Mouse (Mus musculus): Measurements from ENCODE around the gene Zzef1.

The Zzef1 gene

DNA sequence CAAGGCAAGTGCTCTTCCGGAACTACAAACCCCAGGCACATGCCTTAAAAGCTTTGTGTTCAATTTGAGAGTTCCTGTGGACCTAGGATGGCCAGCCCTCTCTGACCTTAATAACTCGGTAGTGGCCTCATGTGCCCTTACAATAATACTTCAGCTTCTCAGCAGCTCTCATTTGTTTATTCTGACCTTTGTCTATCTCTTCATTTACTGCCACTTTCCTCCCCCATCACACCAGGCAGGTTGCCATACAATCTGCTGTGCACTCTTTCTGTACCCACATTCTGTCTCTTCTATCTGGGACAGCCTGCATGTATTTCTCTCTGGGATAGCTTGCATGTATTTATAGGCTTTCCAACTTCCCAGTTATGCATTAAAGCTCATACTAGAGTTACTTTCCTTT lies 10.5 kb downstream of the Zzef1 start:
- no peak for DNase-seq (ENCODE audit: low spot score in 2 of 2)

DNA sequence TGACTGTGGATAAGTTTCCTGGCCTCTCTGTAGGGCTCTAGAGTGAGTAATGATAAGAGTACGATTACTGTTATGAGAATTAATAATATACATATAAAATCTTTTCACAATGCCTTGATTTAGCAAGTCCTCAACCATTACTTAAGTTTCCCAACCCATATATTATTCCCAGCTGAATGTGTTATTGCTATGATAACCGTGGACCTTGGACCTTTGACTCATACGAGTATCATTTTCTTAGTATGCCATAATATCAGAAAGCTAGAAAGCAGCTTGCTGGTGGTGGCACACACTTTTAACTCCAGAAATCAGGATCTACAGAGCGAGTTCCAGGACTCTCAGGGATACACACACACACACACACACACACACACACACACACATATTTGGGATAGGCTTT lies 12.0 kb downstream of the Zzef1 start:
- no peak for DNase-seq (ENCODE audit: low spot score in 2 of 2)

DNA sequence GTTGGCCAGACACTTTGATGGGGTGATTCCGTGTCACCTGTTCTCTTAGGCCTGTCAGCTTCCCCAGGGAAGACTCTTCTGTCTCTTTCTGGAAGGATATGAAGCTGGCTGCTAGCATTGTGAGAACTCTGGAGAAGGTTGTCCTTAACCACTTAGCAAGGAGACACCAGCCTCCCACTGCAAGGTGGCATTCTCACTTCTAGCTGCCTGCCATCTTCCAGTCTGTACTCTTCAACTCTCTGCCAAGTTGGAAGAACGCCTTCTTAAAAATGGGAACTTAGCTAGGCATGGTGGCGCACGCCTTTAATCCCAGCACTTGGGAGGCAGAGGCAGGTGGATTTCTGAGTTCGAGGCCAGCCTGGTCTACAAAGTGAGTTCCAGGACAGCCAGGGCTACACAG lies 17.7 kb downstream of the Zzef1 start:
- no peak for DNase-seq (ENCODE audit: low spot score in 2 of 2)

DNA sequence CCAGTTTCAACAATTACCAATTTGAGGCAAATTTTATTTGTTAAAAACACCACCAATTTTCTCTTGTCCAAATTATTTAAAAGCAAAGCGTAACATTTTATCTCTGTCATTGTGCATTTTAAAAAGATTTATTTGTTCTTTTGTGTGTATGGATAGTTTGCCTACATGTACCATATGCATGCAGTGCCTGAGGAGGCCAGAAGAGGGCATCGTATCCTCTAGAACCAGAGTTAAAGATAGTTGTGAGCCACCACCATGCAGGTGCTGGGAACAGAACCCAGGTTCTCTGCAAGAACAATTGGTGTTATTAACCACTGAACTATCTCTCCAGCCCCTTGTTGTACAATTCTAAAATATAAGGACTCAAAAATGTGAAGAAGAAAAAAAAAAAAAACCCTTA lies 18.2 kb downstream of the Zzef1 start:
- no peak for DNase-seq (ENCODE audit: low spot score in 2 of 2)

DNA sequence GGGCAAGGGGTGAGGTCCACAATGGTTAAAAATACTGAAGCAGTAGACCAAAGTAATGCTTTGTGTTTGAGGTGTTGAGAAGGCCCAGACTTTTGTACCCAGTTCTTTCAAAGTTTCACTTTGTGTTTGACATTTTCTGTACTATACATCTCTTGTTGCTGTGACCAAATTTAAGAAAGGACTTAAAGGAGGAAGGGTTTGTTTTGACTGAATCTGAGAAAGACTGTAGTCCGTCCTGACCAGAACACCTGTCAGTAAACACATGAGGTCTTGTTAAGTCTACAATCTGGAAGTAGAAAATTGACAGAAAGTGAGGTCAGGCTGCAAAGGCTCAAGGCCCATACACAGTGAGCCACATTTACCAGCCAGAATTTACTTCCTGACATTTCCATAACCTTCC lies 20.8 kb downstream of the Zzef1 start:
- no peak for DNase-seq (ENCODE audit: low spot score in 2 of 2)

DNA sequence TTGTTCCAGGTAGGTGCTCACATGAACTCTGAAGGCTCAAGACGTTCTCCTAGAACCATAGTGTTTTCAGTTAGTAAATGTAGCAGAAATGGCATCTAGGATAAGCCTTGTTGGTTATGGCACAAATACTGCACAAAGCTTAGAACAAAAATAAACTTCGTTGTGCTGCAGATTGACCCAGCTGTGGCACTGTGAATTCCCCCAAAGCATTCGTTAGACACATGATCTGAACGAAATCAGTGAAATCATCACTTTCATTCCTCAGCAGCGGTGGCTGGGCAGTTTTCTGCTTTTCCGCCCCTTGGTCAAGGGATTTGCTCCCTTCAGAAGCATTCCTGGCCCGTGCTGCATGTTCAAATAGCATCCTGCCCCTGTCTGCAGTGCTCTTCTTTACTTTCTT lies 22.0 kb downstream of the Zzef1 start:
- no peak for DNase-seq (ENCODE audit: low spot score in 2 of 2)

DNA sequence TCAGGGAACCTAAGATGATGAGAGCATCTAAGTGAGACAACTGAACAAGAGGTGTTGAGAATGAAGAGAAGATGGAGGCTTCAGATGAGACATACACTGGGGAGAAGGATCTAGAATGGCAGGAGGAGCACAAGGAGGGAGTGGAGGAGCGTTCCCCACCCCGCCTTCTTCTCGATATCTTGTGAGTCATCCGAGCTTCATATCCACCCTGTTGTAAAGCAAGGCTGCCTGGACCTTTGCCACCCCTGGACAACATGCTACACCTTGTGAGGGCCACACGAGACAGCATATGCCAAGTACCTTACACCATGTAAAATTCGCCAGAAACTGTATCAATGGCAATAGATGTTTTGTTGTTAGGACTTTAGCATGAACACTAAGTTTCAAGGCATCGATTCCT lies 25.0 kb downstream of the Zzef1 start:
- no peak for DNase-seq (ENCODE audit: low spot score in 2 of 2)

DNA sequence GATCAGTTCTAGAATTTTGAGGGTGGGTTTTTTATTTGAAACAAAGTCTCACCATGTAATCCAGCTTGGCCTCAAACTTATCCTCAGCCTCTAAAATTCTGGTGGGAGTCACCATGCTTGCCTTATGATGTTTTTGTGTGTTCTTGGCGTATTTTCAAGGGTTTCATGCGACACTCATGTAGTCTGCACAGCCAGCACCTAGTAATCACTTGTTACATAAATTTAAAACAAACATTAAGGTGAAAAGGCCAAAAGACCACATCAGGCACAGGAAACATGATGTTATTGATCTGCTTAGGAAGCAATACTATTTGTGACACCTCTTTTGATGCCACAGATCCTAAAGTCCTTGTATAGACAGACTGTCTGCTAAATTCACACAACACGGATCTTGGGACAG lies 33.8 kb downstream of the Zzef1 start:
- no peak for DNase-seq (ENCODE audit: low spot score in 2 of 2)

DNA sequence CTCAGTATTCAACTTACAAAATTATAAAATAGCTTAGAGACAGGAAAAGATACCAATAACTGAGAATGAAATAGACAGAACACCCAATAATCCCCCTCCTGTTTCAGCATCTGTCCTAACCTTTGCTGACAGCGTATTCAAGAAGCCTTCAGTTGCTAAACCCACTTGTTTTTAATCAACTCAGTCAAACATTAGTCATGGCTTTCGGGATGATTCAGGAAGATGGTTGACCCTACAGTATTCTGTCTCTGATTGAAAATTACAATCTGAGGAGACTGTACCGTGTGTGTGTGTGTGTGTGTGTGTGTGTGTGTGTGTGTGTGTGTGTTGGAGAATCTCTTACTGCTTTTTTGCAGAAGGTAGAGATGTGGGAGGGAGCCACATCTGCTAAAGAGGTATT lies 46.7 kb downstream of the Zzef1 start:
- no peak for DNase-seq (ENCODE audit: low spot score in 2 of 2)

DNA sequence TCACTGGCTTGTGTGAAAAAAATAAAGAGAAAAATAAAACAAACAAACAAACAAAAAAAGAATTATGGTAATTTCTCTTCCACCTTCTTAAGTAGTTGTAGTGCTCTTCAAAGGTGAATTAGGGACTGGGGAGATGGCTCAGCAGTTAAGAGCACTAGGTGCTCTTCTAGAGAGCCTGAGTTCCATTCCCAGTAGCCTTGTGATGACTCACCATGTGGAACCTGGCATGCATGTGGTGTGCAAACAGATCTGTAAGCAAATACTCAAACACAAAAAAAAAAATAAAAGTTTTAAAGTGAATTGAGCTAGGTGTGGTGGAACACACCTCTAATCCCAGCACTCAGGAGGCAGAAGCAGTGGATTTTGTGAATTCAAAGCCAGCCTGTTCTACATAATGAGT lies 47.5 kb downstream of the Zzef1 start:
- DNase-seq (ENCODE audit: low spot score in 2 of 2): no peak

DNA sequence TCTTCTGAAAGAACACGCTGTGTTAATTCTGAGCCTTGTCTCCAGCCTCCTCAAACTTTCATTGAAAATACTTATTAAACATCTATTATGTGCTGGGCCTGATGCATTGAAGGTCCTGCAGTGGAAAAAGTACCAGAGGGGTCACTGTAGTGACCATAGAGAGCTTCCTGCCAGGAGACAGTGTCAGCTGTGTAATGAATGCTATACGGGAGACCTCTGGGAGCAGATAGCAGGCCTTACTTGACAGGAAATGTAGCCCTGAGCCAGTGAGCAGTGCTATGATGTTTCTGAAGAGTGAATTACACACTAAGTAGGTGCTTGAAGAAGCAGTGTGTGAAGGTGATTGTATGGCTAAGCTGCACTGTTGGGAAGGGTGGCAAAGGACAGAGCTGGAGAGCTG lies 49.5 kb downstream of the Zzef1 start:
- no peak for DNase-seq (ENCODE audit: low spot score in 2 of 2)

DNA sequence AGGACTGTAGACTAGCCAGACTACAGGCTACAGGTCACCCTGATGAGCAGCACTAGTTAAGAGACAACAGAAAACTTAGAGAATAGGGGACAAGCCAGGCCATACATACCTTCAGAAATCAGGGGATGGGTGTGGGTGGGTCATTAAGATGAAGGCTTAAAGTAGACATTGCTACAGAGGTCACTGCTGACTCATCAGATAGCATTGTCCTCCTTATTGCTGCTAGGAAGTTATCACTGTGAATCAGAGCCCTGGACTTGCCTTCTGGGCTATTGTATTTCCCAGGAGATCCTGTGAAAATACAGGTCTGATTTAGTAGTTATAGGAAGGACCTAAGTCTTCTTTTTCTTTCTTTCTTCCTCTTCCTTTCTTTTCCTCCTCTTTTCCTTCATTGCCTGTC lies 50.7 kb downstream of the Zzef1 start:
- no peak for DNase-seq (ENCODE audit: low spot score in 2 of 2)

DNA sequence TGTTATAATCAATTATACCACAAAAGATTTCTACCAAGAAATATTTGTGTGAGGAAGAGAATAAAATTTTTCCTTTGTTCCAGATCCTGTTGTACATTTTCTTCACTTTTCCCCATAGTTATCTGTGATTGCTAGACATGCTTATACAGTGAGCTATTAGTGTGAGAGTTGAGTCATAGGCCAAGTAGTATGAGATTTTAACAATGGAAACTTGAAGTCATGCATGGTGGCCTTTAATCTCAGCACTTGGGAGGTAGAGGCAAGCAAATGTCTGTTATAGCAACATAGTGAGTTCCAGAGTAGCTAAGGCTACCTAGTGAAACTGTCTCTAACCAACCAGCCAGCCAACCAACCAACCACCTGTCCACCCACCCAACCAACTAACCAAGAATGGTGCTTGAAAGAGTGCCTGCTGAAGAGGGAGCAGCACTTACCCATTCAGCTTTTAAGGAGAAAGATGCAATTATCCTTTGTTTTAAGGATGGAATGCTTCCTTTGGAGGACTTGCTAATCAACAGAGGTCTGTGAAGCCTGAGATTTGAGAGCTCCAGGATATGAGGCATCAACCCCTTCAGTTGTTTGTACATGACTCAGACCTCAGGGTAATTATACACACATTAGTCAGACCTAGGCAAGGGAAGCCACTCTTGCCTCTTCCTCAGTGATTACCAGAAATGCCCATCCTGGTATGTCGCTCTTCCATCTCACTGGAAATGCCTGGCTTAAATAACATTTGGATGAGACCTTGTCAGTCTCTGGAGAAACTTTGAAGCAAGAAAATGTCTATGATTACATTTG lies 52.0 kb downstream of the Zzef1 start:
- DNase-seq (ENCODE audit: low spot score in 2 of 2): no peak

DNA sequence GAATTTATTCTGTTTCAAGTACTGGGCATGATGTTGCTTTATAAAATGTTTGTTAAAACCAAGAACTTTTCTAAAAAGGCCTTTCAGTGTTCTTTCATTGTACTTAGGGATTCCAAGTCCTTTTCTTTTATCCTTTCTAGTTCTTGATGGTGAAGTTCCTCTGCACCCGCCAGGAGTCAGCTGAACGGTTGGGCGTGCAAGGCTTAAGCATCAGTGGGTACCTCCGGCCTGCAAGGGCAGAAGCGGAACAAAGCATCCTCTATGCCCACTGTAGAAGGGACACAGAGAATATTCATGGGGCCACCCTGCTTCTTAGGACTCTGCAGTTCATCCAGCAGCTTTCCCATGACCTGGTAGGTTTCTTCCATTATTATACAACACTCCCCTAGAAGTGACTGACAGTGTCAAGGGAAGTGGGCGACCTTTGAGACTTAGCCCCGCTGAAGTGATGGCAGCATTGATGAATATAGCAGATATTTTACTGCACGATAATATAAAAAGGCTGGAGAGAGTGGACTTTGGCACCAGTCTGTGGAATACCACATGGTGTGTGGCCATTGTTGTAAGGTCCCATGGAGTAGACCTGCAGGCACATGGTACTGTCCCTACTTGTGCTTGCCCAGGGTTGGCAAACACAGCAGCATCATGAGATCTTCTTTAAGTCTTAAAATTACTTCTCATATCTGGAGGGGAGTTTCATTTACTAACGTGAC lies 54.5 kb downstream of the Zzef1 start:
- DNase-seq (ENCODE audit: low spot score in 2 of 2): no peak

DNA sequence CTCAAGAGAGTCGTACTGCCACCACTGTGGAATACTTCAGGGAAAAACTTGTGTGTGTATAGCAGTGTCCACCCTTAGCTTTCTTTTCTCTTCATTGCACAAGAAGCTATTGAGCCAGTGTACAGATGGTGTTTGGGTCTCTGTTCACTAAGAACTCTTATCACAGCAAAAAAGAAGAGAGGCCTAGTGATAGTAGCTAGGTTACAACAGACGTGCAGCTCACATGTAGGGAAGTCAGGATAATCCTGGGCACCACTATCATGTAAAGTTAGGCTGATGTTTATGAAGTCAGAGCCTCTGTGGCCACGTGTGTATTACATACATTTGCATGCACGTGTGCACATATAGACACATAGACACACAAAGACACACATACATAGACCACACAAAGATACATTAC lies 55.2 kb downstream of the Zzef1 start:
- no peak for DNase-seq (ENCODE audit: low spot score in 2 of 2)

DNA sequence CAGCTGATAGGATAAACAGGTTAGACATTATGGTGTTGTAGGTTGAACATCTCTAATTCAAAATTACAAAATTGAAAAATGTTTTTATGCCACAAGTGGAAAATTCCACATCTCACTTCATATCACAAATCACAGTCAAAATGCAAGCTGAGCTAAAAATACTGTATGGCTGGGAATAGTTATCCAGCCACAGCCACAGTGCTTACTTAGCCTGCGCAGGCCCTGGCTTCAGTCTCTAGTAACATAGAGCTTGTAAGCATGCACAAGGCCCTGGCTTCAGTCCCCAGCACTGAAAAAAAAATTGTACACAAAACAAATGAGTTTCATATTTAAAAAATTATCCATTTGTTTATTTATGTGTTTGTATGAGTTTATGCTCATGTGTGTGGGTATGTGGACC lies 56.1 kb downstream of the Zzef1 start:
- DNase-seq (ENCODE audit: low spot score in 2 of 2): no peak

DNA sequence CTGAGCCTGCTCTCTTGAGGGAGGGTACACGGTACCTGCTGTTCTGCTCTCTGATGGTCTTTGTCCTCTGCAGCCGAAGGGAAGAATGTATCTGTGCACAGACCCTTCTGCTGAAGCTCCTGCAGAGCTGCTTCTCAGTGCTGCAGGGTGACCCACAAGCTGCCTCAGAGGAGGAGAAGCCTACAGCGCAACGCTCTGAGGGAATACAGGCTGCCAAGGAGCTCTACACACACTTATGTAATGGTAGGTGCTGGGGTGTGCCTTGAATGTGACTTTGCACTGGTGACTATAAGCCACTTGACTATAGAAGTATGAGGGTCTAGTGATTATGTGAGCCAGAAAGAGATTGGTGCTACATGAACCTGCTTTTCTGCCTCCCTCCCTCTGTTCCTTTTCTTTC lies 57.1 kb downstream of the Zzef1 start:
- no peak for DNase-seq (ENCODE audit: low spot score in 2 of 2)

DNA sequence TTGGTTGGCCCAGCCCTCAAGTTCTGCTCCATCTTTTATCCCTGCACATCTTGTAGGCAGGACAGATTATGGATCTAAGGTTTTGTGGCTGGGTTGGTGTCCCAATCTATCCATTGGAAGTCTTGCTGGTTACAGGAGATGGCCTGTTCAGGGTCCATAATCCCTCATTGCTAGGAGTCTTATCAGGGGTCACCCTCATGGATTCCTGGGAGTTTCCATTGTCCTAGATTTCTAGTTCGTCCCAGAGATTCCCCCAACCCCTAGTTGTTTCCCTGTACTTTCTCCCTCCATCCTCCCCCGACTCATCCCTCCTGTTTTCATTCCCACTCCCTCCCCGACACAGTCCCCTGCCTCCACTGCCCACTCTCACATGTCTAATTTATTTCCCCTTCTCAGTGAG lies 58.2 kb downstream of the Zzef1 start:
- no peak for DNase-seq (ENCODE audit: low spot score in 2 of 2)

DNA sequence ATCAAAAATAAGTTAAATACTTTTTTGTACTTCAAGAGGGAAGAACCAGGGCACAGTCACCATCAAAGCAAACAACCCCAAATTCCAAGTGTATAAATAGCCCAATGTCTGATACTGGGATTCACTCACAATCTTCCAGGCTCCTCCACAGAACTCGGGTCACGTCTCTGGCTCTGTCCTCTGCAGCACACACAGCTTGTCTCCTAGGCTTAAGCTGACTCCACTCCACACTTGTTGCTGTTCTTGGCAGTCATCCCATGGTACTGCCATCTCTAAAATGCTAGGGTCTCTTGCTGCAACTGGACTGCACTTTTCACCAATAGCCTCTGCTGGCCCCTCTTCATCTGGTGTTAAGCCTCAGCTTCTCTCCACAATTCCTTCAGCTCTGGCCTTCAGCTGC lies 60.7 kb downstream of the Zzef1 start:
- DNase-seq (ENCODE audit: low spot score in 2 of 2): no peak

DNA sequence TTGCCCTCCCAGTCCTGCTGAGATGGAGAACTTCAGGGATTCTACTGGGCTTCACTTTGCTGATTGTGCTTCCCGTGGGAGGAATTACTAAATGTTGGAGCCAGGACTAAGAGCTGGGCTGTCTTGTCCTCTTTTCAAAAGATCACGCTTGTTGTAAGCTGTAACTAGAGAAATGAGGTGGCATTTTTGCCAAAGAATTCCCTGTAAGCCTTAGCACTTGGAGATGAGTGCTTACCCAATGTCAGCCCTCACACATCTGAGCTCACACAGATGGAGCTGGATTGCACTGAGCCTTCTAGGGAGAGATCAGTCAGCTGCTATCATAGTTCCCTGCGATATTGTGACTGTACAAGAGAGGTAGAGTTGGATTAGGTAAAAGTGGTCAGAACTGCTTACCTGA lies 65.2 kb downstream of the Zzef1 start:
- no peak for DNase-seq (ENCODE audit: low spot score in 2 of 2)

DNA sequence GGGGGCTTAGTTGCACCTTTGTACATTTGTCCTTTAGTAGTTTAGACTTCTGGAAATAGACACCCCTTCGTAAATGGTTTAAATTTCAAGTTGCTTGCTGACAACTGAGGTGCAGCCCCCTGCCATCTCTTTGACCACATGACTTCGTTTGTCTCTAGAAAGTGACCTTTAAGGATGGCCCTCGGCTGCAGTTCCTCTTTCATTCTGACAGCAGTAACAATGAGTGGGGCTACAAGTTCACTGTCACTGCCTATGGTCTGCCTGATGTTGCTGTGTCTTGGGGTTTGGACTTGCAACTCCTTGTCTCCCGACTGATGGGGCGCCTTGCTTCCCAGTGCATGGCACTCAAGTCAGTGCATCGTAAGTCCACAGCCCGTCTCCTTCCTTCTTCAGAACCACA lies 70.4 kb downstream of the Zzef1 start:
- no peak for DNase-seq (ENCODE audit: low spot score in 2 of 2)

DNA sequence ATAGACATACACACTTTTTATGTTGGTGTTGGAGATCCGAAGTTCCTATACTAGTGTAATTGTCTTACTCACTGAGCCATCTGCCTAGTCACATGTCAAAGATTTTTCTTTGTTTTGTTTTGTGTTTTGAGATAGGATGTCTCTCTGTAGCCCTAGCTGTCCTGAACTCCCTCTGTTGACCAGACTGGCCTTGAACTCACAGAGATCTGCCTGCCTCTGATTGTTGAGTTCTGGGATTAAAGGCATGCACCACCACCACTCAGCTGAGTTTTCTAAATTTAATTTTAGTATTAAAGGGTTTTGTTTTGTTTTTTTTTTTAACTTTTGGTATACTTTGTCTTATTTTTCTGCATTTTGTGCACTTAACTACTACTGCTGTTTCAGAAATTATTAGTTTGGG lies 76.0 kb downstream of the Zzef1 start:
- DNase-seq (ENCODE audit: low spot score in 2 of 2): no peak

DNA sequence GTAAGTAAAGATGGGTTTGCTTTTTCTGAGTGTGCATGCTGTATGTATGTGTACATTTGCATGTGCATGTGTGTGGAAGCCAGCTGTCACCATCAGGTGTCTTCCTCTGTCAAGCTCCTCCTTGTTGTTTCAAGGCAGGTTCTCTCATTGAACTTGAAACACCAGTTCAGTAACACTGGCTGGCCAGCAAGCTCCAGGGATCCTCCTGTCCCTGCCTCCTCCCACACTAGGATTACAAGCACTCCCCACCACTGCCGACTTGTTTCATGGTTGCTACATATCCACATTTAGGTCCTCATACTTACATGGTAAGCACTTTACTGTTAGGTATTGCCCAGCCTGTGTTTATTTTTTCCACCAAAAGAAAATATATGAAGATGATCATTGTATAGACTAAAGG lies 96.6 kb downstream of the Zzef1 start:
- no peak for DNase-seq (ENCODE audit: low spot score in 2 of 2)

DNA sequence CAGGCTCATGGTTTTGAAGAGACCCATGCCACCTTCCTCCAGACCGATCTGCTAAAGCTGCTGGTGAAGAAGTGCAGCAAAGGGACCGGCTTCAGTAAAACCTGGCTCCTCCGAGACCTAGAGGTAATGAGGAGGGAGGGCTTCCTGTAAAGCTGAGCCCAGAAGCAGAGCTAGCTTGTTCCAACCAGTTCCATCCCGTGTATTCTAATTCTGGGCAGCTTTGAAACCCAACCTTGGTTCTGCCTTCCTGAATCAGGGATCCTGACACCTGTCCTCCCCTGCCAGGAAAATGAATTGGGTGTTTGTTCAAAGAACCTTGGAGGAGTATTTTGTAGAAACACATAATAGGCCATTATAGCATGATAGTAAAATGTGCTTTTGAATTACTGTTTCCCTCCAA lies 112.4 kb downstream of the Zzef1 start:
- DNase-seq (ENCODE audit: low spot score in 2 of 2): no peak

Data from urinary bladder, postnatal 4 days (tissue).